Mouse (Mus musculus) hindbrain, embryonic 11.5 days (tissue): ENCODE results near the gene Brsk1. TPM values are rescaled to one million over a fixed set of nuclear protein-coding genes. Genes with fewer than 3 reads are reported as not detected.
A peak's percentile ranks its signal among the peaks of the same experiment; 100 is the strongest.

ENCODE experiments used
- ATAC-seq: fragments of 200-750 bp; cut with Nextera tagmentation; 2 replicates; pipeline ENCODE4 v1.8.0; 2017; ENCODE audit warnings: mild to moderate bottlenecking, moderate TSS enrichment, moderate library complexity; ENCODE audit not compliant: low FRiP score
- DNase-seq: peaks from one replicate; pipeline ENCODE4 v3.0.0-alpha.2; 2015; ENCODE audit warnings: low spot score
- H3K27ac ChIP-seq: fragments of 300-500 bp; sonication (generic); 2 replicates; pipeline ENCODE4 v1.5.1; 2014; ENCODE audit warnings: mild to moderate bottlenecking, low read depth, low read length
- H3K27me3 ChIP-seq: fragments of 300-500 bp; sonication (generic); 2 replicates; pipeline ENCODE4 v1.6.1; 2014; ENCODE audit warnings: mild to moderate bottlenecking, low read length, moderate library complexity, mixed read lengths; ENCODE audit not compliant: control insufficient read depth, insufficient read depth
- H3K36me3 ChIP-seq: fragments of 300-500 bp; sonication (generic); 2 replicates; pipeline ENCODE4 v1.6.1; 2014; ENCODE audit warnings: mild to moderate bottlenecking, low read length, moderate library complexity, mixed read lengths; ENCODE audit not compliant: control insufficient read depth, insufficient read depth
- H3K4me1 ChIP-seq: fragments of 300-500 bp; sonication (generic); replicated peaks from 2 replicates; pipeline ENCODE4 v1.6.1; 2014; ENCODE audit warnings: low read length, mixed read lengths; ENCODE audit not compliant: control insufficient read depth, insufficient read depth
- H3K4me2 ChIP-seq: fragments of 300-500 bp; sonication (generic); replicated peaks from 2 replicates; pipeline ENCODE4 v1.6.1; 2014; ENCODE audit warnings: mild to moderate bottlenecking, low read depth, low read length
- H3K4me3 ChIP-seq: fragments of 300-500 bp; sonication (generic); 2 replicates; pipeline ENCODE4 v1.5.1; 2014; ENCODE audit warnings: low read depth, low read length
- H3K9ac ChIP-seq: fragments of 300-500 bp; sonication (generic); 2 replicates; pipeline ENCODE4 v1.6.1; 2014; ENCODE audit warnings: low read depth, low read length
- H3K9me3 ChIP-seq: fragments of 300-500 bp; sonication (generic); 2 replicates; pipeline ENCODE4 v1.6.1; 2016; ENCODE audit warnings: low read length; ENCODE audit not compliant: control insufficient read depth
- WGBS: fragments of 180-500 bp; shearing (Covaris S2); extraction: QIAGEN DNeasy Blood & Tissue Kit; methylation state at CpG from one replicate; pipeline ENCODE4 v1.1.7; 2014; 5-methylcytosine and 5-hydroxymethylcytosine counted together
- polyA plus RNA-seq: library from polyadenylated mRNA; unstranded; fragments of >200 nt; fragmentation: Nextera tagmentation; extraction: Ambion mirVana; gene quantifications from 2 replicates; pipeline ENCODE4 v1.2.1, GENCODE M21; 2014

Gene Brsk1
- polyA plus RNA-seq, 1 experiment from 2014 or later: 5.1 TPM

GRCm38 (mm10) chr7:4731090-4731489 lies 40.7 kb downstream of the Brsk1 start:
- ATAC-seq (no peak), DNase-seq (no peak)
- H3K27ac ChIP-seq: no peak overlapping the region
- no peak overlapping the region for H3K9ac ChIP-seq
- no peak overlapping the region for H3K4me3 ChIP-seq
- H3K27me3 ChIP-seq: no peaks in the 10 kb centered on the region
- 81% methylated on average over 5 of the region's 5 CpGs for WGBS
- H3K4me1 ChIP-seq: no peaks in the 10 kb centered on the region
- no peaks in the 10 kb centered on the region for H3K36me3 ChIP-seq
- H3K4me2 ChIP-seq: no peak overlapping the region
- H3K9me3 ChIP-seq: no peaks in the 10 kb centered on the region

GRCm38 (mm10) chr7:4732968-4733392 lies 42.6 kb downstream of the Brsk1 start:
- H3K9me3 ChIP-seq: no peaks in the 10 kb centered on the region
- H3K4me3 ChIP-seq: no peak overlapping the region
- ATAC-seq (no peak), DNase-seq (no peak)
- H3K4me1 ChIP-seq: no peaks in the 10 kb centered on the region
- H3K36me3 ChIP-seq: no peaks in the 10 kb centered on the region
- H3K27ac ChIP-seq: no peak overlapping the region
- no peak overlapping the region for H3K9ac ChIP-seq
- WGBS: 77% methylated on average over 6 of the region's 6 CpGs
- no peaks in the 10 kb centered on the region for H3K27me3 ChIP-seq
- no peak overlapping the region for H3K4me2 ChIP-seq

- H3K36me3 ChIP-seq: no peaks in the 10 kb centered on the region
- H3K9ac ChIP-seq: no peak overlapping the region
- ATAC-seq: no peak
These were observed 48.7 kb downstream of the Brsk1 start for GRCm38 (mm10) chr7:4739041-4739543.

GRCm38 (mm10) chr7:4739544-4740275 lies 49.3 kb downstream of the Brsk1 start, which contains the start of gene Kmt5c:
TSS of gene Kmt5c (plus strand) at chr7:4740115.
- H3K4me2 ChIP-seq: peak within 1 kb of the TSS; percentile 89
- H3K27me3 ChIP-seq: no peaks in the 10 kb centered on the region
- peak; percentile 97 for DNase-seq
- ATAC-seq: peak; percentile 98
- WGBS: under 1% methylated on average over 33 of the region's 44 CpGs
- no peaks in the 10 kb centered on the region for H3K36me3 ChIP-seq
- no peaks in the 10 kb centered on the region for H3K9me3 ChIP-seq
- H3K9ac ChIP-seq: peak within 1 kb of the TSS; percentile 95
- peak within 1 kb of the TSS; percentile 92 for H3K27ac ChIP-seq
- H3K4me1 ChIP-seq: peaks cover 12% of the 10 kb centered on the region
- H3K4me3 ChIP-seq: peak within 1 kb of the TSS; percentile 71

More at GRCm38 (mm10) chr7:4739041-4739543, 48.7 kb downstream of the Brsk1 start:
- WGBS: 57% methylated on average over 10 of the region's 10 CpGs
- no peaks in the 10 kb centered on the region for H3K27me3 ChIP-seq
- H3K4me3 ChIP-seq: peak overlapping the region; percentile 25
- DNase-seq: no peak
- H3K4me2 ChIP-seq: peak overlapping the region; percentile 25
- H3K4me1 ChIP-seq: peaks cover 12% of the 10 kb centered on the region
- H3K9me3 ChIP-seq: no peaks in the 10 kb centered on the region
- peak overlapping the region; percentile 58; the same call in 1 of the 2 replicates for H3K27ac ChIP-seq

GRCm38 (mm10) chr7:4740309-4740727 lies 49.9 kb downstream of the Brsk1 start:
- H3K9ac ChIP-seq: peak overlapping the region; percentile 95
- peak overlapping the region; percentile 92 for H3K27ac ChIP-seq
- H3K27me3 ChIP-seq: no peaks in the 10 kb centered on the region
- H3K36me3 ChIP-seq: no peaks in the 10 kb centered on the region
- ATAC-seq (no peak; the same call in 1 of the 2 replicates), DNase-seq (no peak)
- WGBS: 0% methylated on average over 13 of the region's 14 CpGs
- peak overlapping the region; percentile 71 for H3K4me3 ChIP-seq
- no peaks in the 10 kb centered on the region for H3K9me3 ChIP-seq
- peak overlapping the region; percentile 89 for H3K4me2 ChIP-seq
- peaks cover 12% of the 10 kb centered on the region for H3K4me1 ChIP-seq

GRCm38 (mm10) chr7:4741151-4741550 lies 50.7 kb downstream of the Brsk1 start:
- peaks cover 12% of the 10 kb centered on the region for H3K4me1 ChIP-seq
- peak overlapping the region; percentile 71 for H3K4me3 ChIP-seq
- ATAC-seq (no peak), DNase-seq (peak; percentile 43)
- no peaks in the 10 kb centered on the region for H3K27me3 ChIP-seq
- H3K4me2 ChIP-seq: peak overlapping the region; percentile 89
- peaks cover 2% of the 10 kb centered on the region; the same call in 1 of the 2 replicates for H3K36me3 ChIP-seq
- 5% methylated on average over 4 of the region's 4 CpGs for WGBS
- H3K9me3 ChIP-seq: no peaks in the 10 kb centered on the region
- H3K27ac ChIP-seq: peak overlapping the region; percentile 92
- H3K9ac ChIP-seq: peak overlapping the region; percentile 95

- Histone ChIP-seq H3K4me2 (peak overlapping the region; percentile 89), H3K4me1 (peaks cover 12% of the 10 kb centered on the region), H3K36me3 (peaks cover 3% of the 10 kb centered on the region; the same call in 1 of the 2 replicates), H3K4me3 (peak overlapping the region; percentile 71; the same call in 1 of the 2 replicates), H3K27me3 (no peaks in the 10 kb centered on the region), H3K9ac (peak overlapping the region; percentile 95), H3K27ac (no peak overlapping the region; the same call in 1 of the 2 replicates), H3K9me3 (no peaks in the 10 kb centered on the region)
- ATAC-seq: no peak
- 81% methylated on average over 21 of the region's 21 CpGs for WGBS
- no peak for DNase-seq
These were observed 51.5 kb downstream of the Brsk1 start for GRCm38 (mm10) chr7:4741672-4742481.

- no peak overlapping the region for H3K9ac ChIP-seq
- 89% methylated on average over 6 of the region's 6 CpGs for WGBS
- H3K36me3 ChIP-seq: peaks cover 3% of the 10 kb centered on the region; the same call in 1 of the 2 replicates
- no peak for DNase-seq
- H3K9me3 ChIP-seq: no peaks in the 10 kb centered on the region
- no peak overlapping the region for H3K4me2 ChIP-seq
- no peaks in the 10 kb centered on the region for H3K27me3 ChIP-seq
- no peak for ATAC-seq
- H3K4me3 ChIP-seq: no peak overlapping the region
- peaks cover 12% of the 10 kb centered on the region for H3K4me1 ChIP-seq
- 0 out of 2 replicates have a peak overlapping the region, but pooled peaks have one; percentile 20 for H3K27ac ChIP-seq
These were observed 52.0 kb downstream of the Brsk1 start for GRCm38 (mm10) chr7:4742482-4742819.
